Mouse (Mus musculus): ENCODE measurements around the gene Sec14l3. TPM values are rescaled to one million over a fixed set of nuclear protein-coding genes. Genes with fewer than 3 reads are reported as not detected.
"Not testable (repeated sequence)": the region's sequence is repeated elsewhere in the genome, so short reads cannot be mapped to it uniquely, and the experiment has no call there.

Sec14l3 gene
- total and polyA plus RNA-seq, 2 experiments from 2014 or later: 1.8 to 5.1 TPM

DNA sequence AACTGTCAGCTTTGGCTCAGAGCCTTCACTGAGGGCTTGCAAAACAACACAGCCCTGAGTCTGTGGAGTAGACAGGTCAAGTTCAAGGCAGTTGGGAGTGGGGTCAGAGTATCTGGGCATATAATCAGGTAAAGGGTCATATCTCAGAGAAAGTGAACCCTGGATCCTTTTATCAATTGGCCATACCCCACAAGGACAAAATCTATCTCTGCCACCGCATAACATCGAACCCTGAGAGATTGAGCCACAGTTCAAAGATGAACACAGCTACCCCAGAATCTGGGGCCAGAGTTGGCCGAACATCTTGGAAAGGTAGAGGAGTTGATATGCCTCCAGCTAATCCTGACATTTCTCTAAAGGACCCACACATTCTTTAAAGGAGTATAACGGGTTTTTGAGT lies 47.4 kb downstream of the Sec14l3 start:
- no peaks in the 10 kb centered on the region for H3K9me3 ChIP-seq (ENCODE audit: low read length)
- H3K36me3 ChIP-seq (ENCODE audit: insufficient read depth, low read length): peaks cover 25% of the 10 kb centered on the region
- ATAC-seq (ENCODE audit: low FRiP score): no peak

GRCm38 (mm10) chr11:4112861-4113260 lies 48.2 kb downstream of the Sec14l3 start:
- TF ChIP-seq CTCF (IDR thresholded peaks at IDR 0.05): no peak
- WGBS: 87% methylated on average over 6 of the region's 6 CpGs
- no peak for DNase-seq (ENCODE audit: low spot score)

More for the DNA sequence above, 47.4 kb downstream of the Sec14l3 start:
- WGBS: 89% methylated on average over 4 of the region's 4 CpGs
- TF ChIP-seq CTCF (IDR thresholded peaks at IDR 0.05): no peak
- Histone ChIP-seq H3K27ac (ENCODE audit: low read depth, low read length) (no peak overlapping the region), H3K27me3 (ENCODE audit: insufficient read depth, low read length) (no peaks in the 10 kb centered on the region), H3K4me1 (ENCODE audit: insufficient read depth, low read length) (peaks cover 4% of the 10 kb centered on the region; the same call in 1 of the 2 replicates), H3K9ac (replicated peaks; ENCODE audit: low read length, poor library complexity, severe bottlenecking) (no peak overlapping the region), H3K4me2 (ENCODE audit: low read depth, low read length, poor library complexity, severe bottlenecking) (no peak overlapping the region), H3K4me3 (ENCODE audit: low read depth, low read length) (no peak overlapping the region)
- DNase-seq (ENCODE audit: low spot score): no peak

GRCm38 (mm10) chr11:4113496-4113895 lies 48.9 kb downstream of the Sec14l3 start:
- H3K4me1 ChIP-seq (ENCODE audit: insufficient read depth, low read length): peaks cover 12% of the 10 kb centered on the region
- no peaks in the 10 kb centered on the region for H3K27me3 ChIP-seq (ENCODE audit: insufficient read depth, low read length)
- no peak overlapping the region for H3K4me3 ChIP-seq (ENCODE audit: low read depth, low read length)
- ATAC-seq (ENCODE audit: low FRiP score) (no peak), DNase-seq (ENCODE audit: low spot score) (no peak)
- peaks cover 21% of the 10 kb centered on the region for H3K36me3 ChIP-seq (ENCODE audit: insufficient read depth, low read length)
- H3K27ac ChIP-seq (ENCODE audit: low read depth, low read length): no peak overlapping the region
- H3K9ac ChIP-seq (replicated peaks; ENCODE audit: low read length, poor library complexity, severe bottlenecking): no peak overlapping the region
- no peak for TF ChIP-seq CTCF (IDR thresholded peaks at IDR 0.05)
- WGBS: 81% methylated on average over 4 of the region's 4 CpGs
- H3K4me2 ChIP-seq (ENCODE audit: low read depth, low read length, poor library complexity, severe bottlenecking): no peak overlapping the region
- H3K9me3 ChIP-seq (ENCODE audit: low read length): no peaks in the 10 kb centered on the region

More at GRCm38 (mm10) chr11:4112861-4113260, 48.2 kb downstream of the Sec14l3 start:
- no peak for ATAC-seq (ENCODE audit: low FRiP score)
- Histone ChIP-seq H3K36me3 (ENCODE audit: insufficient read depth, low read length) (peaks cover 25% of the 10 kb centered on the region), H3K4me3 (ENCODE audit: low read depth, low read length) (no peak overlapping the region), H3K4me1 (ENCODE audit: insufficient read depth, low read length) (peaks cover 12% of the 10 kb centered on the region), H3K9me3 (ENCODE audit: low read length) (no peaks in the 10 kb centered on the region), H3K27ac (ENCODE audit: low read depth, low read length) (no peak overlapping the region), H3K27me3 (ENCODE audit: insufficient read depth, low read length) (no peaks in the 10 kb centered on the region), H3K9ac (replicated peaks; ENCODE audit: low read length, poor library complexity, severe bottlenecking) (no peak overlapping the region), H3K4me2 (ENCODE audit: low read depth, low read length, poor library complexity, severe bottlenecking) (no peak overlapping the region)

DNA sequence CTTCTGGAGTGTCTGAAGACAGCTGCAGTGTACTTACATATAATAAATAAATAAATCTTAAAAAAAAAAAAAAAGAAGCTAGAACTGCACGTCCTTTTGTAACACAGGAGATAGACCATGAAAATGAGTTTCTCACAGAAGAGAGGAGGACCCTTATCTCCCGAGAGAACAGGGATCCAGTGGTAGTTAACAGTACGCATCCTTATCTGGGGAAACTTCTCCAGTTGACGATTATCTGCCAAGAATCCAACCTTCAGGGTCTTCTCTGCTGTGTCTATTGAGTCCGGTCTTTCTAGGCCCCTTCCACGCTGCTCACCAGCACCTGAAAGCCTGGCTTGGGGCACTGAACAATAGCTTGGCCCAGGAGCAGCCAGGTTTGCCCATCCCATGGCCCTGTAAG lies 49.3 kb downstream of the Sec14l3 start:
- Histone ChIP-seq H3K9ac (replicated peaks; ENCODE audit: low read length, poor library complexity, severe bottlenecking) (no peak overlapping the region), H3K4me2 (ENCODE audit: low read depth, low read length, poor library complexity, severe bottlenecking) (no peak overlapping the region), H3K4me1 (ENCODE audit: insufficient read depth, low read length) (peaks cover 12% of the 10 kb centered on the region), H3K27ac (ENCODE audit: low read depth, low read length) (no peak overlapping the region), H3K27me3 (ENCODE audit: insufficient read depth, low read length) (no peaks in the 10 kb centered on the region), H3K9me3 (ENCODE audit: low read length) (no peaks in the 10 kb centered on the region), H3K4me3 (ENCODE audit: low read depth, low read length) (no peak overlapping the region), H3K36me3 (ENCODE audit: insufficient read depth, low read length) (peaks cover 18% of the 10 kb centered on the region)
- TF ChIP-seq CTCF (IDR thresholded peaks at IDR 0.05): no peak
- WGBS: 82% methylated on average over 6 of the region's 6 CpGs
- no peak for ATAC-seq (ENCODE audit: low FRiP score)
- no peak for DNase-seq (ENCODE audit: low spot score)

- Histone ChIP-seq H3K4me1 (ENCODE audit: insufficient read depth, low read length) (peaks cover 12% of the 10 kb centered on the region), H3K36me3 (ENCODE audit: insufficient read depth, low read length) (peaks cover 14% of the 10 kb centered on the region)
- not testable (repeated sequence) for H3K4me2 ChIP-seq (ENCODE audit: low read depth, low read length, poor library complexity, severe bottlenecking); H3K9me3 ChIP-seq (ENCODE audit: low read length); H3K9ac ChIP-seq (replicated peaks; ENCODE audit: low read length, poor library complexity, severe bottlenecking); H3K4me3 ChIP-seq (ENCODE audit: low read depth, low read length); H3K27me3 ChIP-seq (ENCODE audit: insufficient read depth, low read length); H3K27ac ChIP-seq (ENCODE audit: low read depth, low read length); DNase-seq (ENCODE audit: low spot score); ATAC-seq (ENCODE audit: low FRiP score)
- WGBS: 72% methylated on average over 6 of the region's 6 CpGs
These were observed 49.9 kb downstream of the Sec14l3 start for GRCm38 (mm10) chr11:4114541-4114940.

DNA sequence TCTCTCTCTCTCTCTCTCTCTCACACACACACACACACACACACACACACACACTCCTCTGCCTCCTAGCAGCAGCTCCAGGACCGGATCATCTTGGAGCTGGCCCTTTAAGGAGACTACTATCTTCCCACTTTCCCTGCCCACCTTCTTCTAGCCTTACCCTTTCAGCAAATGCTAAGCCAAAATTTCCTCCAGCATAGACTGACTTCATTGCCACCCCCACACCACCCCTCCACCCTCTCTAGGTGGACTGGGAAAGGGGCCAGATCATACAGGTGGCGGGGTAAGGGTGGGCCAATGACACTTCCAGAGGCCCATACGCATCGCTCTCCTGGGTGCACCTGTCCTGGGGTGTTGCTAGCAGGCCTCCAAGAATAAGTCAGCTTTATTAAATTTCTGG lies 50.8 kb downstream of the Sec14l3 start:
- DNase-seq (ENCODE audit: low spot score) (no peak), ATAC-seq (ENCODE audit: low FRiP score) (no peak)
- no peak overlapping the region for H3K4me2 ChIP-seq (ENCODE audit: low read depth, low read length, poor library complexity, severe bottlenecking)
- no peak for TF ChIP-seq CTCF (IDR thresholded peaks at IDR 0.05)
- H3K9ac ChIP-seq (replicated peaks; ENCODE audit: low read length, poor library complexity, severe bottlenecking): no peak overlapping the region
- no peaks in the 10 kb centered on the region for H3K9me3 ChIP-seq (ENCODE audit: low read length)
- peaks cover 12% of the 10 kb centered on the region for H3K4me1 ChIP-seq (ENCODE audit: insufficient read depth, low read length)
- 90% methylated on average over 4 of the region's 4 CpGs for WGBS
- no peak overlapping the region for H3K27ac ChIP-seq (ENCODE audit: low read depth, low read length)
- peaks cover 2% of the 10 kb centered on the region; the same call in 1 of the 2 replicates for H3K27me3 ChIP-seq (ENCODE audit: insufficient read depth, low read length)
- H3K36me3 ChIP-seq (ENCODE audit: insufficient read depth, low read length): peaks cover 8% of the 10 kb centered on the region
- H3K4me3 ChIP-seq (ENCODE audit: low read depth, low read length): no peak overlapping the region
